Mouse (Mus musculus): ENCODE measurements at regions not wholly inside any gene's neighbourhood (a gene's known extent, or its start where the extent isn't known, plus 50 kb on each side); places are given as distances from the start of the nearest gene placed in this dataset.
"Not testable (repeated sequence)": the region's sequence is repeated elsewhere in the genome, so short reads cannot be mapped to it uniquely, and the experiment has no call there.

- WGBS (ENCODE audit: insufficient replicate concordance) = 50% methylated on average over 1 of the region's 1 CpGs
- no peaks in the 10 kb centered on the region for H3K36me3 ChIP-seq (ENCODE audit: control insufficient read depth, insufficient read depth)
- no peaks in the 10 kb centered on the region for H3K9me3 ChIP-seq (replicated peaks; ENCODE audit: control insufficient read depth, low read length)
- no peak for ATAC-seq (ENCODE audit: low read depth)
- no peak overlapping the region for H3K27ac ChIP-seq (ENCODE audit: low read length)
- H3K27me3 ChIP-seq (ENCODE audit: control insufficient read depth, insufficient read depth, low read depth, low read length) = no peaks in the 10 kb centered on the region
- no peak overlapping the region for H3K4me2 ChIP-seq (ENCODE audit: low read depth, low read length)
- no peaks in the 10 kb centered on the region for H3K4me1 ChIP-seq (ENCODE audit: control insufficient read depth, low read depth, low read length)
- no peak overlapping the region for H3K4me3 ChIP-seq (ENCODE audit: low read depth, low read length)
- H3K9ac ChIP-seq (ENCODE audit: low read depth, low read length) = no peak overlapping the region
Observed at GRCm38 (mm10) chr5:42884251-42884650, 348.7 kb upstream of the Cpeb2 start.

DNA sequence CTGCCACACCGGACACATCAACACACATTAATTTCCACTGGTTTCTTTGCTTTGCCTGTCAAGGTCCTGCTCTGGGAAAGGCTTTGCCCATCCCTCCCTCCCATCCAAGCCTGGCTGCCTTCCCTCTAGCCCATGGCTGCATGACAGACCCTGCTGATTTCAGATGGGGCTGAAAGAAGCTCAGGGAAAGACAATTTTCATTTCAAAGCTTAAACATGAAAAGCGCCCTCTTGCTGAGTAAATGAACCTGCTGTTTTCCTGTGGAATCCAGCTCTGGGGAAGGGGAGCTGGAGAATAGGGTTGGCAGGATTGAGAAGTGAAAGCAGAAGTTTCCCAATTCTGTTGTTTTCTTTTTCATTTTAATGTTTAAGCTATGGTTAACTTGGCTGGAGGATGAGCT, 341.1 kb upstream of the Cpeb2 start:
- H3K27ac ChIP-seq (ENCODE audit: low read length) = no peak overlapping the region
- H3K27me3 ChIP-seq (ENCODE audit: control insufficient read depth, insufficient read depth, low read depth, low read length) = no peaks in the 10 kb centered on the region
- no peak overlapping the region for H3K4me3 ChIP-seq (ENCODE audit: low read depth, low read length)
- no peaks in the 10 kb centered on the region for H3K9me3 ChIP-seq (replicated peaks; ENCODE audit: control insufficient read depth, low read length)
- WGBS (ENCODE audit: insufficient replicate concordance) = 32% methylated on average over 2 of the region's 2 CpGs
- H3K36me3 ChIP-seq (ENCODE audit: control insufficient read depth, insufficient read depth) = no peaks in the 10 kb centered on the region
- H3K9ac ChIP-seq (ENCODE audit: low read depth, low read length) = no peak overlapping the region
- no peak for ATAC-seq (ENCODE audit: low read depth)
- H3K4me1 ChIP-seq (ENCODE audit: control insufficient read depth, low read depth, low read length) = no peaks in the 10 kb centered on the region
- no peak overlapping the region for H3K4me2 ChIP-seq (ENCODE audit: low read depth, low read length)

GRCm38 (mm10) chr5:42906136-42906535, 326.8 kb upstream of the Cpeb2 start:
- no peak for ATAC-seq (ENCODE audit: low read depth)
- Histone ChIP-seq H3K4me1 (ENCODE audit: control insufficient read depth, low read depth, low read length) (no peaks in the 10 kb centered on the region), H3K27me3 (ENCODE audit: control insufficient read depth, insufficient read depth, low read depth, low read length) (no peaks in the 10 kb centered on the region), H3K36me3 (ENCODE audit: control insufficient read depth, insufficient read depth) (no peaks in the 10 kb centered on the region), H3K9ac (ENCODE audit: low read depth, low read length) (no peak overlapping the region), H3K4me3 (ENCODE audit: low read depth, low read length) (no peak overlapping the region), H3K4me2 (ENCODE audit: low read depth, low read length) (no peak overlapping the region), H3K27ac (ENCODE audit: low read length) (no peak overlapping the region), H3K9me3 (replicated peaks; ENCODE audit: control insufficient read depth, low read length) (no peaks in the 10 kb centered on the region)
- WGBS (ENCODE audit: insufficient replicate concordance) = 65% methylated on average over 3 of the region's 3 CpGs

GRCm38 (mm10) chr5:42919328-42919727, 313.6 kb upstream of the Cpeb2 start:
- no peaks in the 10 kb centered on the region for H3K9me3 ChIP-seq (replicated peaks; ENCODE audit: control insufficient read depth, low read length)
- ATAC-seq (ENCODE audit: low read depth) = no peak
- no peak overlapping the region for H3K27ac ChIP-seq (ENCODE audit: low read length)
- H3K4me1 ChIP-seq (ENCODE audit: control insufficient read depth, low read depth, low read length) = no peaks in the 10 kb centered on the region
- no peaks in the 10 kb centered on the region for H3K27me3 ChIP-seq (ENCODE audit: control insufficient read depth, insufficient read depth, low read depth, low read length)
- no peaks in the 10 kb centered on the region for H3K36me3 ChIP-seq (ENCODE audit: control insufficient read depth, insufficient read depth)
- whole genome bisulfite sequencing (ENCODE audit: insufficient replicate concordance) = 64% methylated on average over 3 of the region's 3 CpGs
- H3K9ac ChIP-seq (ENCODE audit: low read depth, low read length) = no peak overlapping the region
- no peak overlapping the region for H3K4me2 ChIP-seq (ENCODE audit: low read depth, low read length)
- no peak overlapping the region for H3K4me3 ChIP-seq (ENCODE audit: low read depth, low read length)

DNA sequence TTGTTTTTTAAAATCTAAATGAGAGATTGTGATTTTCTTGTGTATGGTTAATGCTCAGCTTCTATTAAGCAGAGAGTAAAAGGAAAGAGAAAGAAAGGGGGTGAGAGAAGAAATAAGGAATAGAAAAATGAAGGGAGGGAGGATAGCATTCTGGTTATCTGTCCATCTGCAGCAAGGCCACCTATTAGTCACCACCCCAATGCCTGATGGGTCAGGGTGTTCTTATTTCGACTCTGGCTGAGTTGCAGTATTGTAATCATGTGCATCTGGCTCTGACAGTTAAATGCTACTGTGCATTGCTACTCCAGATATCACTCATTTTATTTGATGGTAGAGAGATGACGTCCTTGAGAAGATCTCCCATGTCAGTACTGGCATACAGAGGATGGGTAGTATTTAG, 300.9 kb upstream of the Cpeb2 start:
- Histone ChIP-seq H3K27me3 (ENCODE audit: control insufficient read depth, insufficient read depth, low read depth, low read length) (no peaks in the 10 kb centered on the region), H3K4me2 (ENCODE audit: low read depth, low read length) (no peak overlapping the region), H3K27ac (ENCODE audit: low read length) (no peak overlapping the region), H3K36me3 (ENCODE audit: control insufficient read depth, insufficient read depth) (no peaks in the 10 kb centered on the region), H3K4me1 (ENCODE audit: control insufficient read depth, low read depth, low read length) (no peaks in the 10 kb centered on the region), H3K9ac (ENCODE audit: low read depth, low read length) (no peak overlapping the region), H3K4me3 (ENCODE audit: low read depth, low read length) (no peak overlapping the region), H3K9me3 (replicated peaks; ENCODE audit: control insufficient read depth, low read length) (no peaks in the 10 kb centered on the region)
- 38% methylated on average over 2 of the region's 2 CpGs for WGBS (ENCODE audit: insufficient replicate concordance)
- ATAC-seq (ENCODE audit: low read depth) = no peak

DNA sequence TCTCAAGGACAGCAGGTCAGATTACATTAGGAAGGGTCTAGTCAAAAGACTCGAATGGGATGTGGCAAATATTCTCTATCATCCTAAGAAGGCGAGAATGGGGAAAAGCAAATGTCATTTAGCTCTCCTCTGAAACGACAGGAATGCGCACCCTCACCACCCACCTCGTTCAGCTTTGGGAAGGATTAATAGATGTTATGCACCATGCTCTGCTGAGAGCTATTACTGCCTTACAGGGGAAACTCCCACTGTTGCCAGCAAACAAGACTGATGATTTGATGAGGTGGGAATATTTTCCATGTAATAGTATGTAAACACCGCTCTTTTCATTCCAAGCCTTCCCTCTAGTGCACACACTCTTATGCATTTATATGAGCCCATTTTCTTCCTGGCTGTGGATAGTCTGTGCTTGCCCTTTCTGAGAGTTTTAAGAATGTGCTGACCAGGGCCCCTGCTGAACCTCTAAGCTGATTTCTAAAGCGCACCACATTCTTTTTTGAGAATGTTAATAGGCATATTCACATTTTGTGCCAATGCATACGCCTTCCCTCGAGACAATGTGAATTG, 273.6 kb upstream of the Cpeb2 start:
- H3K4me1 ChIP-seq (ENCODE audit: control insufficient read depth, low read depth, low read length) = no peaks in the 10 kb centered on the region
- H3K27ac ChIP-seq (ENCODE audit: low read length) = no peak overlapping the region
- no peak overlapping the region for H3K4me2 ChIP-seq (ENCODE audit: low read depth, low read length)
- no peak overlapping the region for H3K9ac ChIP-seq (ENCODE audit: low read depth, low read length)
- H3K27me3 ChIP-seq (ENCODE audit: control insufficient read depth, insufficient read depth, low read depth, low read length) = no peaks in the 10 kb centered on the region
- no peak overlapping the region for H3K4me3 ChIP-seq (ENCODE audit: low read depth, low read length)
- ATAC-seq (ENCODE audit: low read depth) = no peak
- no peaks in the 10 kb centered on the region for H3K36me3 ChIP-seq (ENCODE audit: control insufficient read depth, insufficient read depth)
- no peaks in the 10 kb centered on the region for H3K9me3 ChIP-seq (replicated peaks; ENCODE audit: control insufficient read depth, low read length)
- WGBS (ENCODE audit: insufficient replicate concordance) = 65% methylated on average over 9 of the region's 9 CpGs

DNA sequence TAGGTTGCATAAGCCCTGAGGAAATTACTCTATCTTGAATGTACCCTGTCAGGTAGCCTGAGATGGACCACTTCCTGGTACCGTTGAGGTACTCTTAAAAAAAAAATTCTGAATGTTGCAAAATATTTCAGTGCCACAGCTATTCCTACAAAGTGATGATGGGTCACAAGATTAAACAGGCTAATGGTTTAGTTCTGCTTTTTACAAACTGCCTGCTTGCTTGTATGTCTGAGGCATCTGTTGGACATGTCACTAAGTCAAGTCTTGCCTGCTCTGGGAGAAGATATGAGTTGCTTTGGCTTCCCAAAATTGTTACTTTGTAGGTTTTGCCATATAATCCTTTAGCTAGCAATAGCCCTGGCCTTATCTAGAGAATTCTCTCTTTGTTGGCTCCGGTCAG, 266.0 kb upstream of the Cpeb2 start:
- H3K27me3 ChIP-seq (ENCODE audit: control insufficient read depth, insufficient read depth, low read depth, low read length); H3K4me3 ChIP-seq (ENCODE audit: low read depth, low read length); H3K9ac ChIP-seq (ENCODE audit: low read depth, low read length); H3K27ac ChIP-seq (ENCODE audit: low read length); H3K36me3 ChIP-seq (ENCODE audit: control insufficient read depth, insufficient read depth); H3K4me1 ChIP-seq (ENCODE audit: control insufficient read depth, low read depth, low read length); H3K4me2 ChIP-seq (ENCODE audit: low read depth, low read length); ATAC-seq (ENCODE audit: low read depth); H3K9me3 ChIP-seq (replicated peaks; ENCODE audit: control insufficient read depth, low read length): not testable (repeated sequence)
- 41% methylated on average over 2 of the region's 2 CpGs for WGBS (ENCODE audit: insufficient replicate concordance)

- Histone ChIP-seq H3K4me2 (ENCODE audit: low read depth, low read length) (no peak overlapping the region), H3K9me3 (replicated peaks; ENCODE audit: control insufficient read depth, low read length) (no peaks in the 10 kb centered on the region), H3K9ac (ENCODE audit: low read depth, low read length) (no peak overlapping the region), H3K27me3 (ENCODE audit: control insufficient read depth, insufficient read depth, low read depth, low read length) (no peaks in the 10 kb centered on the region), H3K27ac (ENCODE audit: low read length) (no peak overlapping the region), H3K4me3 (ENCODE audit: low read depth, low read length) (no peak overlapping the region), H3K4me1 (ENCODE audit: control insufficient read depth, low read depth, low read length) (no peaks in the 10 kb centered on the region), H3K36me3 (ENCODE audit: control insufficient read depth, insufficient read depth) (no peaks in the 10 kb centered on the region)
- no peak for ATAC-seq (ENCODE audit: low read depth)
Observed at GRCm38 (mm10) chr5:42969209-42969608, 263.8 kb upstream of the Cpeb2 start.

GRCm38 (mm10) chr5:42969621-42970020, 263.3 kb upstream of the Cpeb2 start:
- ATAC-seq (ENCODE audit: low read depth) = no peak
- H3K9me3 ChIP-seq (replicated peaks; ENCODE audit: control insufficient read depth, low read length) = no peaks in the 10 kb centered on the region
- no peaks in the 10 kb centered on the region for H3K36me3 ChIP-seq (ENCODE audit: control insufficient read depth, insufficient read depth)
- H3K4me2 ChIP-seq (ENCODE audit: low read depth, low read length) = no peak overlapping the region
- no peak overlapping the region for H3K4me3 ChIP-seq (ENCODE audit: low read depth, low read length)
- H3K9ac ChIP-seq (ENCODE audit: low read depth, low read length) = no peak overlapping the region
- no peaks in the 10 kb centered on the region for H3K27me3 ChIP-seq (ENCODE audit: control insufficient read depth, insufficient read depth, low read depth, low read length)
- no peak overlapping the region for H3K27ac ChIP-seq (ENCODE audit: low read length)
- 16% methylated on average over 3 of the region's 3 CpGs for WGBS (ENCODE audit: insufficient replicate concordance)
- no peaks in the 10 kb centered on the region for H3K4me1 ChIP-seq (ENCODE audit: control insufficient read depth, low read depth, low read length)

GRCm38 (mm10) chr5:42977108-42977507, 255.9 kb upstream of the Cpeb2 start:
- H3K4me3 ChIP-seq (ENCODE audit: low read depth, low read length) = no peak overlapping the region
- no peaks in the 10 kb centered on the region for H3K36me3 ChIP-seq (ENCODE audit: control insufficient read depth, insufficient read depth)
- H3K9ac ChIP-seq (ENCODE audit: low read depth, low read length) = no peak overlapping the region
- ATAC-seq (ENCODE audit: low read depth) = no peak
- no peak overlapping the region for H3K27ac ChIP-seq (ENCODE audit: low read length)
- H3K9me3 ChIP-seq (replicated peaks; ENCODE audit: control insufficient read depth, low read length) = no peaks in the 10 kb centered on the region
- no peaks in the 10 kb centered on the region for H3K27me3 ChIP-seq (ENCODE audit: control insufficient read depth, insufficient read depth, low read depth, low read length)
- H3K4me2 ChIP-seq (ENCODE audit: low read depth, low read length) = no peak overlapping the region
- H3K4me1 ChIP-seq (ENCODE audit: control insufficient read depth, low read depth, low read length) = no peaks in the 10 kb centered on the region
- WGBS (ENCODE audit: insufficient replicate concordance) = 55% methylated on average over 4 of the region's 4 CpGs

All from liver, embryonic 16.5 days (tissue).